Mouse (Mus musculus) hindbrain, embryonic 15.5 days (tissue): ENCODE results near the gene 1520401A03Rik. TPM values are rescaled to one million over a fixed set of nuclear protein-coding genes. Genes with fewer than 3 reads are reported as not detected.

Experiments
- ATAC-seq: fragments of 200-750 bp; cut with Nextera tagmentation; 2 replicates; pipeline ENCODE4 v1.8.0; 2017; ENCODE audit warnings: low read depth, moderate number of reproducible peaks, moderate TSS enrichment; ENCODE audit not compliant: low FRiP score
- H3K27ac ChIP-seq: fragments of 300-500 bp; sonication (generic); replicated peaks from 2 replicates; pipeline ENCODE4 v1.5.1; 2015; ENCODE audit warnings: mild to moderate bottlenecking, inconsistent platforms
- H3K27me3 ChIP-seq: fragments of 300-500 bp; sonication (generic); 2 replicates; pipeline ENCODE4 v1.6.1; 2015; ENCODE audit warnings: control low read depth, inconsistent platforms
- H3K36me3 ChIP-seq: fragments of 300-500 bp; sonication (generic); 2 replicates; pipeline ENCODE4 v1.6.1; 2015; ENCODE audit warnings: control low read depth, inconsistent platforms
- H3K4me1 ChIP-seq: fragments of 300-500 bp; sonication (generic); replicated peaks from 2 replicates; pipeline ENCODE4 v1.6.1; 2015; ENCODE audit warnings: control low read depth, inconsistent platforms
- H3K4me2 ChIP-seq: fragments of 300-500 bp; sonication (generic); 2 replicates; pipeline ENCODE4 v1.6.1; 2015; ENCODE audit warnings: moderate library complexity, mild to moderate bottlenecking, inconsistent platforms
- H3K4me3 ChIP-seq: fragments of 300-500 bp; sonication (generic); 2 replicates; pipeline ENCODE4 v1.5.1; 2015; ENCODE audit warnings: mild to moderate bottlenecking, inconsistent platforms
- H3K9ac ChIP-seq: fragments of 300-500 bp; sonication (generic); 2 replicates; pipeline ENCODE4 v1.6.1; 2015; ENCODE audit warnings: inconsistent platforms
- H3K9me3 ChIP-seq: fragments of 300-500 bp; sonication (generic); 2 replicates; pipeline ENCODE4 v1.6.1; 2016; ENCODE audit warnings: control low read depth, inconsistent platforms
- WGBS: fragments of 180-500 bp; shearing (Covaris S2); methylation state at CpG from one replicate; pipeline ENCODE4 v1.1.7; 2015; 5-methylcytosine and 5-hydroxymethylcytosine counted together
- polyA plus RNA-seq: library from polyadenylated mRNA; unstranded; fragments of >200 nt; fragmentation: Nextera tagmentation; extraction: Ambion mirVana; gene quantifications from 2 replicates; pipeline ENCODE4 v1.2.1, GENCODE M21; 2015

Gene 1520401A03Rik
- polyA plus RNA-seq, 1 experiment from 2014 or later, result 0.13 TPM

GRCm38 (mm10) chr17:23741359-23742209 lies 19.0 kb upstream of the 1520401A03Rik start:
- Histone ChIP-seq H3K27ac (no peak overlapping the region), H3K4me3 (peak overlapping the region; percentile 30), H3K4me2 (peak overlapping the region; percentile 50; the same call in 1 of the 2 replicates), H3K36me3 (0 out of 2 replicates have a peak, but pooled peaks cover 3% of the 10 kb centered on the region), H3K27me3 (peaks cover 48% of the 10 kb centered on the region), H3K9me3 (no peaks in the 10 kb centered on the region), H3K9ac (no peak overlapping the region), H3K4me1 (peaks cover 56% of the 10 kb centered on the region)
- ATAC-seq, result no peak
- 51% methylated on average over 38 of the region's 38 CpGs for WGBS

- WGBS, result 8% methylated on average over 13 of the region's 13 CpGs
- Histone ChIP-seq H3K9ac (peak within 1 kb of the TSS; percentile 75), H3K4me2 (peak within 1 kb of the TSS; percentile 89), H3K9me3 (no peaks in the 10 kb centered on the region), H3K27ac (peak within 1 kb of the TSS; percentile 84), H3K27me3 (peaks cover 45% of the 10 kb centered on the region), H3K4me1 (peaks cover 48% of the 10 kb centered on the region), H3K4me3 (peak within 1 kb of the TSS; percentile 73), H3K36me3 (0 out of 2 replicates have a peak, but pooled peaks cover 11% of the 10 kb centered on the region)
- ATAC-seq, result no peak; the same call in 1 of the 2 replicates
These were observed 18.0 kb upstream of the 1520401A03Rik start, which contains the start of gene Paqr4 for GRCm38 (mm10) chr17:23740598-23741021. Gene Paqr4 (minus strand): TSS chr17:23740867.

- peak overlapping the region; percentile 75 for H3K9ac ChIP-seq
- H3K27ac ChIP-seq, result peak overlapping the region; percentile 84
- H3K4me2 ChIP-seq, result peak overlapping the region; percentile 89
- 0 out of 2 replicates have a peak, but pooled peaks cover 12% of the 10 kb centered on the region for H3K36me3 ChIP-seq
- H3K4me1 ChIP-seq, result peaks cover 44% of the 10 kb centered on the region
- under 1% methylated on average over 37 of the region's 46 CpGs for WGBS
- peak overlapping the region; percentile 73 for H3K4me3 ChIP-seq
- peaks cover 43% of the 10 kb centered on the region for H3K27me3 ChIP-seq
- no peaks in the 10 kb centered on the region for H3K9me3 ChIP-seq
- peak; percentile 88 for ATAC-seq
These were observed 17.6 kb upstream of the 1520401A03Rik start for GRCm38 (mm10) chr17:23740136-23740584.

GRCm38 (mm10) chr17:23739202-23740135 lies 16.9 kb upstream of the 1520401A03Rik start:
- WGBS, result under 1% methylated on average over 47 of the region's 48 CpGs
- no peaks in the 10 kb centered on the region for H3K9me3 ChIP-seq
- H3K27me3 ChIP-seq, result peaks cover 36% of the 10 kb centered on the region
- peak overlapping the region; percentile 73 for H3K4me3 ChIP-seq
- H3K4me2 ChIP-seq, result peak overlapping the region; percentile 89
- peaks cover 37% of the 10 kb centered on the region for H3K4me1 ChIP-seq
- H3K27ac ChIP-seq, result peak overlapping the region; percentile 84
- 0 out of 2 replicates have a peak, but pooled peaks cover 12% of the 10 kb centered on the region for H3K36me3 ChIP-seq
- H3K9ac ChIP-seq, result peak overlapping the region; percentile 75
- ATAC-seq, result peak; percentile 27

- peak overlapping the region; percentile 75 for H3K9ac ChIP-seq
- ATAC-seq, result no peak
- 0 out of 2 replicates have a peak, but pooled peaks cover 12% of the 10 kb centered on the region for H3K36me3 ChIP-seq
- WGBS, result 40% methylated on average over 2 of the region's 2 CpGs
- H3K4me3 ChIP-seq, result peak overlapping the region; percentile 73
- peaks cover 31% of the 10 kb centered on the region for H3K27me3 ChIP-seq
- H3K9me3 ChIP-seq, result no peaks in the 10 kb centered on the region
- peak overlapping the region; percentile 84 for H3K27ac ChIP-seq
- peaks cover 36% of the 10 kb centered on the region for H3K4me1 ChIP-seq
- H3K4me2 ChIP-seq, result peak overlapping the region; percentile 89
These were observed 16.2 kb upstream of the 1520401A03Rik start for GRCm38 (mm10) chr17:23738836-23739201.

- WGBS, result 62% methylated on average over 15 of the region's 15 CpGs
- Histone ChIP-seq H3K9ac (no peak overlapping the region), H3K4me3 (peak overlapping the region; percentile 73; the same call in 1 of the 2 replicates), H3K27ac (no peak overlapping the region), H3K36me3 (0 out of 2 replicates have a peak, but pooled peaks cover 12% of the 10 kb centered on the region), H3K4me2 (peak overlapping the region; percentile 89), H3K9me3 (no peaks in the 10 kb centered on the region), H3K4me1 (peaks cover 36% of the 10 kb centered on the region), H3K27me3 (peaks cover 21% of the 10 kb centered on the region)
- ATAC-seq, result no peak
These were observed 15.2 kb upstream of the 1520401A03Rik start for GRCm38 (mm10) chr17:23737493-23738445.

- no peak overlapping the region for H3K4me3 ChIP-seq
- H3K9ac ChIP-seq, result no peak overlapping the region
- H3K36me3 ChIP-seq, result 0 out of 2 replicates have a peak, but pooled peaks cover 12% of the 10 kb centered on the region
- peaks cover 21% of the 10 kb centered on the region for H3K4me1 ChIP-seq
- H3K9me3 ChIP-seq, result no peaks in the 10 kb centered on the region
- no peaks in the 10 kb centered on the region for H3K27me3 ChIP-seq
- ATAC-seq, result no peak
- H3K27ac ChIP-seq, result no peak overlapping the region
- H3K4me2 ChIP-seq, result no peak overlapping the region
- 45% methylated on average over 1 of the region's 1 CpGs for WGBS
These were observed 11.8 kb upstream of the 1520401A03Rik start for GRCm38 (mm10) chr17:23734341-23734740.

GRCm38 (mm10) chr17:23730441-23730840 lies 7.9 kb upstream of the 1520401A03Rik start:
- ATAC-seq, result no peak

GRCm38 (mm10) chr17:23726758-23727142 lies 4.2 kb upstream of the 1520401A03Rik start:
- Histone ChIP-seq H3K27me3 (no peaks in the 10 kb centered on the region), H3K36me3 (no peaks in the 10 kb centered on the region), H3K27ac (peak overlapping the region; percentile 70; the same call in 1 of the 2 replicates), H3K9me3 (no peaks in the 10 kb centered on the region), H3K9ac (peak overlapping the region; percentile 53), H3K4me1 (peaks cover 14% of the 10 kb centered on the region), H3K4me2 (peak overlapping the region; percentile 85), H3K4me3 (peak overlapping the region; percentile 68)
- 0% methylated on average over 20 of the region's 20 CpGs for WGBS
- ATAC-seq, result peak; percentile 82

More at GRCm38 (mm10) chr17:23730441-23730840, 7.9 kb upstream of the 1520401A03Rik start:
- H3K4me2 ChIP-seq, result no peak overlapping the region
- 77% methylated on average over 1 of the region's 1 CpGs for WGBS
- H3K27ac ChIP-seq, result no peak overlapping the region
- H3K4me3 ChIP-seq, result no peak overlapping the region
- H3K9ac ChIP-seq, result no peak overlapping the region
- H3K9me3 ChIP-seq, result no peaks in the 10 kb centered on the region
- peaks cover 13% of the 10 kb centered on the region for H3K4me1 ChIP-seq
- H3K36me3 ChIP-seq, result no peaks in the 10 kb centered on the region
- no peaks in the 10 kb centered on the region for H3K27me3 ChIP-seq

GRCm38 (mm10) chr17:23725999-23726757 lies 3.6 kb upstream of the 1520401A03Rik start, which contains the start of gene Pkmyt1:
Gene Pkmyt1 (plus strand): TSS chr17:23726336.
- H3K4me1 ChIP-seq, result peaks cover 14% of the 10 kb centered on the region
- no peaks in the 10 kb centered on the region for H3K36me3 ChIP-seq
- peak within 1 kb of the TSS; percentile 75 for H3K27ac ChIP-seq
- no peaks in the 10 kb centered on the region for H3K9me3 ChIP-seq
- peak within 1 kb of the TSS; percentile 68 for H3K4me3 ChIP-seq
- peak within 1 kb of the TSS; percentile 85 for H3K4me2 ChIP-seq
- ATAC-seq, result peak; percentile 94
- under 1% methylated on average over 70 of the region's 73 CpGs for WGBS
- peak within 1 kb of the TSS; percentile 53 for H3K9ac ChIP-seq
- H3K27me3 ChIP-seq, result no peaks in the 10 kb centered on the region
